Mouse (Mus musculus) embryo, embryonic 10.5 days (tissue): ENCODE results near the gene Gm17617.
"Not testable (repeated sequence)": the region's sequence is repeated elsewhere in the genome, so short reads cannot be mapped to it uniquely, and the experiment has no call there.

Experiments
- DNase-seq: peaks from one replicate; pipeline ENCODE4 v3.0.0-alpha.2; 2015; ENCODE audit warnings: low spot score

Gene Gm17617

DNA sequence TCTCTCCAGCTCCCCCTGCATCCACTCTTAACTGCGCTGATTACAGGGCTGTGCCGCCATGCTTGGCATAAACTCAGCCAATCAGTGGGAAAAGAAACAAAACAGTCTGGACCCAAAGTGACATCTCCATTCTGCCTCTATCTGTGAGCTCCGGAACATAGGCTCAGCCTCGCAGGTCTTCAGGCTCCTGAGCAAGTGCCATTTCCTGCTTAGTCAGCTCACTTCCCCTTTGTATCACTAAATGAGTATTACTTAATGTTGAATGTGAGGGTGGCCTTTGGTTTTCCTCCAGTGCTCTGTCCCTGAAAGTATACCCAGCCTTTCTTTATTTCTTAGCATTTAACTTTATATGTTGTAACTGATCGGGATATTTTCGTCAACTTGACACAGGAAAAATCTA lies 8.4 kb downstream of the Gm17617 start:
- DNase-seq, result no peak

DNA sequence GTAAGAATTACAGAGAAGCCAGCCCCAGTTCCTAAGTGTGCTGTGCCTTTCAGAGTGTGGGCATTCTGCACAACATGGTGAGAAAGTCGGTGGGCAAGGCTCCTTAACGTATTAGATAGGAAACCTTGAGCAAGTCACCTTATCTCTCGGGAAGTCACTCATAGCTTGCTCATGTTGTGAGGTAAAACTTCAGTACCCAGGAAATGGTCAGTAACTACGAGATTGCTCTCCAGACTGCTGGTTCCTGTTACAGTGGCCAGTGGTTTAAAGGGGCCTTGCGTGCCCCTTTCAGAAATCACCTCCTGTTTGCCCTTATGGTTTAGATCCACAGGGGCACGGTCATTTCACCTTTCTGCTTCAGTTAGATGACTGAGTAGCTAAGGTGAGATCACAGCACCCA lies 19.0 kb downstream of the Gm17617 start:
- no peak for DNase-seq

DNA sequence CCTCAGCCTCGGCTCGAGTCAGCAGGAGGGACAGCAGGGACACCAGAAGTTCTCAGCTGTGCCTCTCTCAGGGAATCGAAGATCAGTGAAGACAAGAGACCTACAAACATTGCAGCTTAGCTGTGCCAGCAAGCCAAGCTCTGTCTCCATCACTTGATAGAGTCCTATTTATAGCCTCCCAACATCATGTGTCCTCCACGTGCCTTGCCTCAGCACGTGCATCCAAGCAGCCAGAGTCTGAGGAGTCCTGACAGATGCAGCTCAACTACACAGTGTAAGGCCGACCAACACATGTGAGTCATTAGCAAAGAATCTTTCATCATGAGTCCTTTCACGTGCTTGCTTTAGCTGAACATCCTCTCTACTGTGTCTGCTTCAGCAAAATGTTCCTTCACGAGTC lies 25.7 kb downstream of the Gm17617 start:
- DNase-seq, result no peak

DNA sequence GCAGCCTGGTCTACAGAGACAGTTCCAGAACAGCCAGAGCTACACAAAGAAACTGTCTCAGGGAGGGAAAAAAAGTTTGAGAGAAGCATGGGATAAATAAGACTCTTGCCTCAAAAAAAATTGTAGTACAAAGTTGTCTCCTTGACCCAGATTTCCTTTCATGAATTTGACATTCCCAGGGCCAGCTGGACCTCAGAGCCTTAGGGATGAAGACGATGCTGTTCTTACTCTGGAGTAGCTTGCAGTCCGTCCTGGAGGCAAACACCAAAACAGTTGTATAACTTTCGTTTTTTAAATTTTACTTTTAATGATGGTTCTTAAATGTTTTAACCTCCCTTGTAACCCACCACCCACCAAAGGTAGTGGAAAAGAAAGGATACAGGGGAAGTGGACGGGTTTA lies 26.2 kb downstream of the Gm17617 start:
- DNase-seq, result no peak

DNA sequence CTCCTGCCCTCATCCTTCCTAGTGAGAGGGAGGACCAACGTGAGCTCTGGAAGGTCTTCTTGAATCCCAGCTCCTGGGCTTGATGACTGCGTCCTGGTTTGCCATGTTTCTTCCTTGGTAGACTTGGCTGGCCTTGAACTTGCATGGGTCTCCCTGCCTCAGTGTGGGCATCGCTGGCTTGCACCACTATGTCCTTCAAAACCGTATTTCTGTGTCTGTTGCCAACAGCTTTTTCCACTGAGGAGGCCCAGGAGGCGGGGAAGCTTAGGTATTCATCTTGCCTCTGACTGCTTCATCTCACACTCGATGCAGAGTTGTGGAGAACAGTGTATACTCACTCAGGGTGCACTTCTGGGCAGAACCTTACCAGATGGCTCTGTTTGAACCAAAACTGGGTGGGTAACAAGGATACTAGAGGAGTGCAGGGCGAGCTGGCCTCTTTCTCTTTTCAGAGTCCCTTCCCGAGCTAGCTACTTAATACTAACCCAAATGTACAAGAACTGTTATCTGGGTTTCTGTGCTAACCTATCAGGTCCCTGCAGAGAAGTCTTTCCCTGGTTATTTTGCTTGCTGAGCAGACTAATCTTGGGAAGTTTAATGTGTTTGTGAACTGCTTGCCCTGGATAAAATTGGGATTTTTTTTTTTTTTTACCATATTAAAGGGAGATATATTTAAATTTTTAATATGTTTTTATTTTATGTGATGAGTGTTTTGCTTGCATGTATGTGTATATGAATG lies 27.2 kb downstream of the Gm17617 start:
- DNase-seq, result peak; percentile 34

DNA sequence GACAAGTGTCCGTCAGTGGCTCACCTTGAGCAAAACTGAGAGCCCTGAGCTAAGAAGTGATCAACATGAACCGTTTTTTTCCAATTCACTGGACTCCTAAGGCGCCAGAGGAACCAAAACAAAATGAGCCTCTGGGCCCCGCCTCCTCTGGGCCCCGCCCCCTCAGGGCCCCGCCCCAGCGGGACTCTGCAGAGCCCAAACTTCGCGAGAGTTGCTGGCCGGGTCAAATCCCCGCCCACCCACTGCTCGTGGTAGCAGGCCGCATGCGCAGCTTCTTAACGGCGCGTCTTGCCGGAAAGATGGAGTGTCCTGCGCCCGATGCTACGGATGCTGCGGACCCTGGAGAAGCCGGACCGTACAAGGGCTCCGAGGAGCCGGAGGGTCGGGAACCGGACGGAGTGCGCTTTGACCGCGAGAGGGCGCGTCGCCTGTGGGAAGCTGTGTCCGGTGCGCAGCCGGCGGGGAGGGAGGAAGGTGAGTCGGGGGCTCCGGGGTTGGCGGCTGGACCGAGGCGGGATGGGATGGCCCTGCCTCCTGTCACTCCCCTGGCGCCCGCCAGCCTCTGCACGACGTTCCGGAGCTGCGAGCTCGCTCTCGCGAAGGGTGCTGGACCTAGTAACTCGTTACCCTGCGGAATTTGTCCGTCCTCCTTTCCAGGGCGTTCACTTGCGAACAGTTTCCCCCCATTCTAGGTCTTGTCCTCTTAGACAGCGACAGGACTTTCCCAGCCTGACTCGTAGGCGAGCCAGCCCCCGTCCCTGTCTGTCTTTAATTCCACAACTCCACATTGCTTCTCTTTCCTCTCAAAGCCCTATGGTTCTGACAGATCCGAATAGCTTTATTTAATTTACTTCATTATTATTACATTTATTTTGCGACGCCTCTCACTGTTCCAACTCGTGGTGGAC lies 28.0 kb downstream of the Gm17617 start, which contains the start of gene Zfp346:
Zfp346 (plus strand) TSS at position 267 of the 908 bp plus-strand sequence.
- peak; percentile 98 for DNase-seq

DNA sequence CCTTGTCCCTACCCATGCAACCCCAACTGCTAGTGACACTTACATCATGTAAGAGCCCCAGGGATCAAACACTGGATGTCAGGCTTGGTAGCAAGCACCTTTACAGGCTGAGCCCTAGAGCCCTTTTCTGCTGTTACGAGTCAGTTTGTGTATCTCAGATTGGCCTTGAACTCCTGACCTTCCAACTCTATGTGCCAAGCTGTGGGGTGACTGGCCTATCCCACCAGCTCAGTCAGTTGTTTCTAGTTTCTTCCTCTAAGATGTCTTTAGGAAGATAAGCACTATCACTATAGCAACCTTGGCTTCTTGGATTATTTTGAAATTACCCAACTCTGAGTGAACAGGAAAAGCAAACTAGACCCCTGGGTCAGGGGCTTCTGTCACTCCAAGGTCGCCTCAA lies 30.0 kb downstream of the Gm17617 start:
- DNase-seq, result no peak

DNA sequence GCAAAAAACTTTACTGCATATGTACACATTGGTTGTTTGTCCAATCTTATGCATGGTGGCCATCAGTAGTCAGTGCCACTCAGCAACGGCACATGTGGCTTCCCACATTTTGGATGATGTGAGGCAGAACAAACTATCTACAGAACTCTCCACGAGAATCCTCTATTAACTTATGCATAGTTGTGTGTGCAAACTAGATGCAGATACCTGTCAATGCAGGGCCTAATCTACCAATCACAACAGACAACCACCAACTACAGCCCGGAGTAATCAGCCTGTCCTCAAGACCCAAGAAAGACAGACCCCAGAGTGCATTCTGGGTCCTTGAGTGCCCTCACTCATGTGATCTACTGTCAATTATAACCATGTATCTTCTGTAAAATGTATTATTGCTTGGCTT lies 31.0 kb downstream of the Gm17617 start:
- no peak for DNase-seq

DNA sequence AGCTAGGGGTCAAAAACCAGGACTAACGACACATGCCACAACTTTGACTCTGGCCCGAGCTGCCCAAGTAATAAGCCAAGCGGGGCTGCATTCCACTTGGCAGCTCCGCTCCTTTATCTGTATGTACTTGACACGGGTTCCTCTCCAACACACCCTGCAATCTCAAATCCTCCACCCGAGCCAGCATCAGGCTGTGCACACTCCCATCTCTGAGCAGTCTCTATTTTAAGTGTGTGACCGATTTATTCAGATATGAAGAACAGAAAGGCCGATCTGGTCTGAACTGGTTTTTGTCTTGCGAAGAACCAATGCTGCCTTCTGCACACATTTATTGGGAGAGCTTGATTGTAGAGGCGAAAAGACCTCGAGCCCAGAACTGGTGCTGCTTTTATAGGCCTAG lies 31.7 kb downstream of the Gm17617 start:
- no peak for DNase-seq

DNA sequence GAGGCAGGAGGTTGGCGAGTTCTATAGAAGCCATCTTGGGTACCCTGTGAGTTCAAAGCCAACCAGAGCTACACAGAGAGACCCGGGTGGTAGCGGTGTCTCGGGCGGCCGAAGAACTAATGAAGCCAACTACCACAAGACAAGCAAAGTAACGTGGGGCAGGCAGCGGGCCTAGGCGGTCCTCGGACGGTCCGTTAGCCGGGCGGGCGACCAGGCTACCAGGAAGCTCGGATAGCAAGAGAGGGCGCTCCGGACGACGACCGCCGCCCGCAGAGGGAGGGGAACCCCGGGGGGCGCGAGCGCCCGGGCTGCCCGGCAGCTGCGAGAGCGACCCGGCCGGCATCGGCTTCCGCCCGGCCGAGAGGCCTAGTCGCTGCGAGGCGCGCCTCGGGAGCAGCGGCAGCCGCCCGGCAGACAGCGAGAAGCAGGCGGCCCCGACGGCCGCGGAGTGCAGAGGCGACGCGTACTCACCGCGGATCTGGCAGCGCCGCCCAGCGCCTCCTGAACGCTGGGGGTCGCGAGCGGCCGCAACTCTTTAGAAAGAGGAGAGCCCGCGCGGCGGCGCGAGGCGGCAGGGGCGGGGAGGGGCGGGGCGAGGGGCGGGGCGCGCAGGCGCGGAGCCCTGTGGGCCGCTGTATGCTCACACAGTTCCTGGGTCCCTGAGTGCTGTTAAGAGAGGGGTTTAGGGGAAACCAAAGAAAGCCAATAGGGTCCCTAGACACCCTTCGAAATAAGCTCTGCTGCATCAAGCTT lies 33.4 kb downstream of the Gm17617 start, which contains the start of gene Uimc1:
Uimc1 (minus strand) TSS at position 575 of the 753 bp plus-strand sequence.
- peak; percentile 94 for DNase-seq

DNA sequence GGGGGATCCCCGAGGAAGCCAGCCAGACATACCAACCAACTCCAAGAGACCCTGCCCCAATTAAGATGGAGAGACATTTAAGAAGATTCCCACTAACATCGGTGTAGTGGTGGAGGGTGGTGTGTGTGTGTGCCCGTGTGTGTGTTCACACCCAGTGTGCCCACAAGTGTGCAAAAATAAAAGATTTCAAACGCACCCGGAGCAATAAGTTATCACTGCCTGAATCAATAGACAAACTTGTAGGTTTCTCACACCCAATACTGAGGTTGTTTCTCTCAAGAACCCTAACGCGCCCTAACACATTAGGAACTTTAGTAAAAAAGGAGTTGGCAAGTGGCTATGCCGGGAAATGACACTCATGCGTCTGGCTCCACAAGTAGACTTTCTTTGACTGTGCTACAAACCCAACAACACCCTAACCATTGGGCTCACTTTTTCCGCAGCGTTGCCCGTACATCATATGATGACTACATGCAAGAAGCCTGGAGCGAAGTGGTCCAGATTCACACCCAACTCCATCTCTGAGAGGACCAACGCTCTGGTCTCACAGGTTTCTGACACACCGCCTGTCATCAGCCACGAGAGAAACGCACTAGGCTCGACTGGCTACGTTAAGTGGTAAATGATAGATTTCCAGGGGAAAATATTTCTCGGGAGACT lies 34.2 kb downstream of the Gm17617 start:
- peak; percentile 59 for DNase-seq

DNA sequence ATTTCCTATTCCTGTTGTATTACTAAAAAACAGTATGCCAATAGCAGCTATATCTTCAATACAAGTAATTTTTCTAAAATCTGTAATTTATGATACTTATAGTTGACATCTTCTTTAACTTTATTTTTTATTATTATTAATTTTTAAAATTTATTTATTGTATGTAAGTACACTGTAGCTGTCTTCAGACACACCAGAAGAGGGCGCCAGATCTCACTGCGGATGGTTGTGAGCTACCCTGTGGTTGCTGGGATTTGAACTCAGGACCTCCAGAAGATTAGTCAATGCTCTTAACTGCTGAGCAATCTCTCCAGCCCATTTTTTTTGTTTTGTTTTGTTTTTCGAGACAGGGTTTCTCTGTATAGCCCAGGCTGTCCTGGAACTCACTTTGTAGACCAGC lies 35.5 kb downstream of the Gm17617 start:
- not testable (repeated sequence) for DNase-seq

DNA sequence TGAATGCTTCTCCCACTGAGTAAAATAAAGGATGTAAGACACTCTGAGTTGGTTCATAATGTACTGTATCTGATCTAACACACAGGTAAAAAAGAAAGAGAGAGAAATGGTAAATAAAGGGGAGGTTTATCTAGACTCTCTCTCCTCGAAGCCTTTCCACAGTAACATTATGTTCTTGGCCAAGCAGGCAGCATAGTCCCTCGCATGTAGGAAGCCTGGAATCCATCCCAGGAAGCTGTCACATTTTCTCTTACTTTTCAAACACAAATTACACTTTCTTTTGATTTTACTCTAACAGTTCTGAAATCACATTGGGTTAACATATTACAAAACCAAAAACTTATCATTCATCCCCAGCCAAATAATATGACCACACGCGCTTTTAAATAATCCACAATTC lies 40.8 kb downstream of the Gm17617 start:
- no peak for DNase-seq
